Mouse (Mus musculus) central nervous system, embryonic 18 days (tissue): ENCODE measurements around the gene Rpl7l1. TPM values are rescaled to one million over a fixed set of nuclear protein-coding genes. Genes with fewer than 3 reads are reported as not detected.

Source experiments
- polyA plus RNA-seq: library from polyadenylated mRNA; depleted of rRNA; stranded (reverse); fragments of >200 nt; gene quantifications from 2 replicates; pipeline ENCODE4 v1.2.3, GENCODE M21; 2012; rRNA removed

Gene Rpl7l1
- 67.6 and 73.0 TPM in 2 replicates for polyA plus RNA-seq

DNA sequence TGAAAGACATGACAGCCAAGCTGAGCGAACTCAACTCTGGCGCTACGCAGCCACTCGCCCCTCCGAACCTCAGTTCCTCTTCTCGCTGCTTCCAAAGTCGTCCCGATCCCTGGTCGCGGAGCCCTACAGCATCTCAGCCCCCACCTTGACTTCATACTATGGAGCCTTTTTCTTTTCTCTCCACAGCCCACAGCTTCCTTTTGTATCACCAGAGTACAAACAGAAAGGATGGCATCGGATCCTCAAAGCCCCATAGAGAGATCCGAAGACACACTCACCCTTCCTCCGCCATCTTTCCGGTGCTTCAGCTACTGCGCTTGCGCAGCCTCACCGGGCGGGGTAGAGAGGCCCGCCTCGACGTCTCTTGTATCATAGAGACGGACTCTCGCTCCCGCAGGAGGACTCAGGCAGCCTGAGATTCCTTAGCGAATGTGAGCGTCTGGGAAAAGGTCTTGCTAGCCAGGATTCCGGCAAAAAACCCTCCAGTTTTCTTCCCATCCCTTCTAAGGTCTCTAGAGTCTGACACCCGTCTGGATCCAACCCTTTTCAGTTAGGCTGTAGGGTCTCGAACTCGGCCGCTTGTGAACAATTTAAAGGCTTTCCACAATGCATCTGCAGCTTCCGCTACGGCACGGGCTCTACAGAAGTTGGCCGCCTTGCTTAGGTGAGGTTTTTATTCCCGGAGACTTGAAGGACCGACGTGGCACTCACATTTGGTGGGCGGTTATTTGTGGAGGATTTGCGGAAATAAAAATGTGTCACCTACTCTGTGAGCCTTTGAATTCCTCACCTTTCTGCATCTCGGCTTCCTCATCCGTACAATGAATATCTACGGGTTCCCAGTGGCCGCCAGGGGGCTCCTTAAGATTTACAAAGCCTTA, at the start of gene Rpl7l1:
Gene Rpl7l1 (minus strand): TSS at position 332 of the 881 bp plus-strand sequence.

DNA sequence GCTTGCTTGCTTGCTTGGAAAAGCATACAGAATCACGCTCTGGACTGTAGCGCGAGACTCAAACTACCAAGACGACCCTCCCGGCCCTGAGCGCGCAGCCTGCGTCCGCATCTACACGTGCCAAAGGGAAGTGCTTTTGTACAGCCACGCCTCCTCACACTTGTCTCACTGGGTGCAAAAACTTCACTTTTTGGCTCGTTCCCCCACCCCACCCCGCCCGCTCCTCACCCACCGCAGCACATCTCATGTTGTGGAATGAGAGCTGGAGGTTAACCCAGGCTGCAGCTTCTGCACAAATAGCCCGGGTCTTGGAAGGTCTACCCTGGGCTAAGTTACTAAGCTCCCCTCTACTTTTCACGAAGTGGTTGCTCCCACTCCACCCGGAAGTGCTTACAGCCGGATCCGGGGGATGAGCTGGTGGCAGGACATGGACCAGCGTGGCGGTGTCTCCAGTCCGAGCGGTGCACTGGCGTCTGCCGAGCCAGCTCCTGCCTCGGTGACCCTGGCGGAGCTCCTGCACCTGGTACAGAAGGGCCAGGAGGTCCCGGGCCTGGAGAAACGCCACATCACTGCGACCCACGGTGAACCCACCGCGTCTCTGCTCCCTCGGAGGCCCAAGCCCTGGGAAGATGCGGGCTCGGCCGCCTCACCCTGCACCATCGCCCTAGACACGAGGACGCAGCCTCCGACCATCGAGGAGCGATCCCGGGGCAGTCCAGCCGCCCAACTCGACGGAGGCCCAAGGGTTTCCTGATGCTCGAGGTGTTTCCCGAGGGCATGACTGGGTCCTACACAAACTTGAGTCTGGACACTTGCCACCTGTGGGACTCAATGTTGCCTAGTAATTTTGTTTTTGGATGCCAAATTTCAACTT, 9.8 kb downstream of the Rpl7l1 start, which contains the start of gene 2310039H08Rik:
Gene 2310039H08Rik (plus strand): TSS at position 232 of the 874 bp plus-strand sequence.

DNA sequence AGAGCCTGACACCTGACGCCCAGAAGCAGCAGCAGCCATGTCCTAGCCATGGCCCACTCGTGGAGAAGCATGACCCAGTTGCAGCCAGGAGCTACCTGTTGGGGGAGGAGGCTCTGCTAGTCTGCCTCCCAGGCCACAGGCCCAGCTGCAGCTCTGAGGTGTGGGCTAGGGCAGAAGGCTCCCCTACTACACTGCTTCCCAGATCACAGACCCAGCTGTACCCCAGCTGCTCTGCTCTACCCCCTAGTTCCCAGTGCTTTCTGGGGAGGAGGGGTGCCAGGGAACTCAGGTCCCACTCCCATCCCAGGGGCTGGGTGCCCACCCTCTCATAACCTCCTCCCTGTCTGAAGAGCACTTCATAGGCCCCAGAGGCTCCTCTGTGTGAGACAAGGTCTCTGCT, 18.9 kb downstream of the Rpl7l1 start, which contains the start of gene Ptcra:
Gene Ptcra (minus strand): TSS at position 169 of the 400 bp plus-strand sequence.

DNA sequence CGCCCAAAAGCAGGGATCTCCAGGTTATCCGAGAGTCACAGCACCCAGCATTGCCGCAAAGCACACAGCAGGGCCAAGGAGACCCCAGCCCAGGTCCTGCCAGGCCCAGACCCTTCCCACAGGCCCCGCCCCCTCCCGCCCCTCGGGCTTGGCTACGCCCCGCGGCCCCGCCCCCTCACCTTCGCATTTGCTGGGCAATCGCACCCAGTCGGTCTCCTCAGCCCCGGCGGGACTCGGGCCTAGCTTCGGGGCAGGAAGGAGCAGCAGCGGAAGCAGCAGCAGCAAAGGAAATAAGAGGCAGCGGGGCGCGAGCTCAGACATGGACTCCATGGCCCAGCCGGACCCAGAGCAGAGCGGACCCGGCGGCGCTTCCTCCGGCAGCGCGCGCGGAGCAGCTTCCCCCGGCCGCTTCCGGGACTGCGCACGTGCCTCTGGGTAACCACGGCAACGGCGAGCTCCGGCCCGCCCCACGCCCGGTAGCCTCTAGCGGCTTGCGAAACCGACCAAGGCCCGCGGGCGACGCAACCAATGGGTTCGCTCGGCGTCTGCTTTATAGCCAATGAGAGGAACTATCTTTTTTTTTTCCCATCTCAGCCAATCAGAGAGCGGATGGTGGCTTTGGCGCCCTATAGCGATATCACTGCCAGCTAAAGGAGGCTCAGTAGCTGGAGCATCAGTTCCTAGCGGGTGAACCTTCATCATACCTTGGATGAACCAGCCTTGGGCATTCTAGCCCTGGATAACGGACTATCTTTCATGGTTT, 30.5 kb downstream of the Rpl7l1 start, which contains the start of gene Cnpy3:
Gene Cnpy3 (minus strand): TSS at position 421 of the 763 bp plus-strand sequence.

DNA sequence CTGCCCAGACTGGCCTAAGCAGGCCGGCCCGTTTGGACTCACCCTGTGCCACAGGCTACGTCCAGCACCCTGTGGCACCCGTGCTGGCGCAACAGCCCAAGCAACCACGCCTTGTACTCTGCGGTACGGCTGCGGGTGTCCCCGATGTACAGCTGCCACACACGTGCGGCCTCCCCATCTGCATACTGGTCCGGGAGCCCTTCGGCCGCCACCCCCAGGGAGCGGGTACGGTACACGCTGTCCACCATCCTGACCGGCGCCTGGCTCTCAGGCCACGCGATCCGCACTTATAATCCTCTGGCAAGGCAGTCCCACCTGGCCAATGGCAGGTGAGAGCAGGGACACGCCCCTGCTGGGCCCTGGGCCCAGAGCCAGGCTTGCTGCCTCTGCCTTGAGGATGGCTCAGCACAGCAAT, 53.6 kb downstream of the Rpl7l1 start, which contains the start of gene Gnmt:
Gene Gnmt (minus strand): TSS at position 265 of the 415 bp plus-strand sequence.

Other genes with a start within 250 kb of the Rpl7l1 start
- gene Cul9, start 236.3 kb downstream of the Rpl7l1 start, polyA plus RNA-seq: 40.4 and 42.3 TPM in 2 replicates
- 67.9 and 75.4 TPM in 2 replicates for gene Srf, start 226.5 kb downstream of the Rpl7l1 start, polyA plus RNA-seq
- gene Ptk7, start 153.2 kb downstream of the Rpl7l1 start, polyA plus RNA-seq: 15.2 and 17.2 TPM in 2 replicates
- gene Klc4, start 136.7 kb downstream of the Rpl7l1 start, polyA plus RNA-seq: 21.6 and 24.5 TPM in 2 replicates
- gene Mrpl2, start 136.4 kb downstream of the Rpl7l1 start, polyA plus RNA-seq: 41.8 and 42.2 TPM in 2 replicates
- gene Cul7, start 132.3 kb downstream of the Rpl7l1 start, polyA plus RNA-seq: 57.9 and 58.6 TPM in 2 replicates
- gene Rrp36, start 108.3 kb downstream of the Rpl7l1 start, polyA plus RNA-seq: 35.4 and 37.4 TPM in 2 replicates
- 185 and 210 TPM in 2 replicates for gene Mea1, start 103.9 kb downstream of the Rpl7l1 start, polyA plus RNA-seq
- gene Klhdc3, start 101.8 kb downstream of the Rpl7l1 start, polyA plus RNA-seq: 165 and 178 TPM in 2 replicates
- 100 and 101 TPM in 2 replicates for gene Ppp2r5d, start 77.6 kb downstream of the Rpl7l1 start, polyA plus RNA-seq
- gene Pex6, start 71.2 kb downstream of the Rpl7l1 start, polyA plus RNA-seq: 46.3 and 46.4 TPM in 2 replicates
- gene Gnmt, start 53.5 kb downstream of the Rpl7l1 start, polyA plus RNA-seq: 2.0 and 2.5 TPM in 2 replicates
- gene Cnpy3, start 30.5 kb downstream of the Rpl7l1 start, polyA plus RNA-seq: 58.5 and 59.3 TPM in 2 replicates
- 0.07 TPM in 1 of 2 replicates, not detected in the other for gene Ptcra, start 19.0 kb downstream of the Rpl7l1 start, polyA plus RNA-seq
- 52.9 and 53.6 TPM in 2 replicates for gene 2310039H08Rik, start 10.0 kb downstream of the Rpl7l1 start, polyA plus RNA-seq
- gene Bicral, start 75.8 kb upstream of the Rpl7l1 start, polyA plus RNA-seq: 21.7 and 22.8 TPM in 2 replicates
- gene Tbcc, start 108.0 kb upstream of the Rpl7l1 start, polyA plus RNA-seq: 29.4 and 29.5 TPM in 2 replicates
- 0.04 TPM in 1 of 2 replicates, not detected in the other for gene Prph2, start 127.8 kb upstream of the Rpl7l1 start, polyA plus RNA-seq
- 34.7 and 35.2 TPM in 2 replicates for gene Ubr2, start 227.9 kb upstream of the Rpl7l1 start, polyA plus RNA-seq